Mouse (Mus musculus): Measurements from ENCODE around the gene Icam2. TPM values are rescaled to one million over a fixed set of nuclear protein-coding genes. Genes with fewer than 3 reads are reported as not detected.

The Icam2 gene
- polyA plus RNA-seq, 1 experiment from 2014 or later, result 23.7 TPM

GRCm38 (mm10) chr11:106389611-106390010 is 1.7 kb upstream of the Icam2 start:
- no peak overlapping the region for H3K4me2 ChIP-seq (ENCODE audit: low read depth, low read length)
- no peak overlapping the region for H3K4me3 ChIP-seq (ENCODE audit: low read depth, low read length)
- no peak overlapping the region for H3K27ac ChIP-seq (replicated peaks; ENCODE audit: low read depth, low read length)
- 33% methylated on average over 3 of the region's 3 CpGs for WGBS
- H3K36me3 ChIP-seq (replicated peaks; ENCODE audit: control insufficient read depth, insufficient read depth, low read depth, low read length), result no peaks in the 10 kb centered on the region
- H3K4me1 ChIP-seq (ENCODE audit: control insufficient read depth, insufficient read depth, low read length), result no peaks in the 10 kb centered on the region
- no peaks in the 10 kb centered on the region for H3K27me3 ChIP-seq (ENCODE audit: control insufficient read depth, insufficient read depth, low read length)
- DNase-seq (ENCODE audit: low spot score) (peak; percentile 25), ATAC-seq (replicated peaks; ENCODE audit: insufficient number of reproducible peaks, low FRiP score, low TSS enrichment, low read depth) (no peak)
- no peaks in the 10 kb centered on the region for H3K9me3 ChIP-seq (replicated peaks; ENCODE audit: control insufficient read depth, low read length)
- H3K9ac ChIP-seq (replicated peaks; ENCODE audit: low read length), result no peak overlapping the region

- H3K4me3 ChIP-seq (ENCODE audit: low read depth, low read length), result no peak overlapping the region
- H3K9ac ChIP-seq (replicated peaks; ENCODE audit: low read length), result no peak overlapping the region
- no peaks in the 10 kb centered on the region for H3K9me3 ChIP-seq (replicated peaks; ENCODE audit: control insufficient read depth, low read length)
- 81% methylated on average over 6 of the region's 6 CpGs for WGBS
- no peaks in the 10 kb centered on the region for H3K36me3 ChIP-seq (replicated peaks; ENCODE audit: control insufficient read depth, insufficient read depth, low read depth, low read length)
- ATAC-seq (replicated peaks; ENCODE audit: insufficient number of reproducible peaks, low FRiP score, low TSS enrichment, low read depth) (no peak), DNase-seq (ENCODE audit: low spot score) (no peak)
- H3K4me1 ChIP-seq (ENCODE audit: control insufficient read depth, insufficient read depth, low read length), result no peaks in the 10 kb centered on the region
- no peaks in the 10 kb centered on the region for H3K27me3 ChIP-seq (ENCODE audit: control insufficient read depth, insufficient read depth, low read length)
- no peak overlapping the region for H3K27ac ChIP-seq (replicated peaks; ENCODE audit: low read depth, low read length)
- H3K4me2 ChIP-seq (ENCODE audit: low read depth, low read length), result no peak overlapping the region
Measured at GRCm38 (mm10) chr11:106387020-106387419, 855 bp downstream of the Icam2 start.

- no peak overlapping the region for H3K27ac ChIP-seq (replicated peaks; ENCODE audit: low read depth, low read length)
- no peak overlapping the region for H3K4me3 ChIP-seq (ENCODE audit: low read depth, low read length)
- no peaks in the 10 kb centered on the region for H3K36me3 ChIP-seq (replicated peaks; ENCODE audit: control insufficient read depth, insufficient read depth, low read depth, low read length)
- 89% methylated on average over 3 of the region's 3 CpGs for WGBS
- H3K9me3 ChIP-seq (replicated peaks; ENCODE audit: control insufficient read depth, low read length), result no peaks in the 10 kb centered on the region
- H3K9ac ChIP-seq (replicated peaks; ENCODE audit: low read length), result no peak overlapping the region
- H3K4me2 ChIP-seq (ENCODE audit: low read depth, low read length), result no peak overlapping the region
- DNase-seq (ENCODE audit: low spot score) (no peak), ATAC-seq (replicated peaks; ENCODE audit: insufficient number of reproducible peaks, low FRiP score, low TSS enrichment, low read depth) (no peak)
- H3K4me1 ChIP-seq (ENCODE audit: control insufficient read depth, insufficient read depth, low read length), result no peaks in the 10 kb centered on the region
- H3K27me3 ChIP-seq (ENCODE audit: control insufficient read depth, insufficient read depth, low read length), result no peaks in the 10 kb centered on the region
Measured at GRCm38 (mm10) chr11:106386409-106386808, 1.5 kb downstream of the Icam2 start.

- Histone ChIP-seq H3K4me3 (ENCODE audit: low read depth, low read length) (no peak overlapping the region), H3K9me3 (replicated peaks; ENCODE audit: control insufficient read depth, low read length) (no peaks in the 10 kb centered on the region), H3K27ac (replicated peaks; ENCODE audit: low read depth, low read length) (no peak overlapping the region), H3K9ac (replicated peaks; ENCODE audit: low read length) (no peak overlapping the region), H3K27me3 (ENCODE audit: control insufficient read depth, insufficient read depth, low read length) (no peaks in the 10 kb centered on the region), H3K4me1 (ENCODE audit: control insufficient read depth, insufficient read depth, low read length) (no peaks in the 10 kb centered on the region), H3K36me3 (replicated peaks; ENCODE audit: control insufficient read depth, insufficient read depth, low read depth, low read length) (no peaks in the 10 kb centered on the region), H3K4me2 (ENCODE audit: low read depth, low read length) (no peak overlapping the region)
- WGBS, result 78% methylated on average over 6 of the region's 6 CpGs
- ATAC-seq (replicated peaks; ENCODE audit: insufficient number of reproducible peaks, low FRiP score, low TSS enrichment, low read depth) (no peak), DNase-seq (ENCODE audit: low spot score) (no peak)
Measured at GRCm38 (mm10) chr11:106383051-106383790, 4.7 kb downstream of the Icam2 start.

- no peaks in the 10 kb centered on the region for H3K27me3 ChIP-seq (ENCODE audit: control insufficient read depth, insufficient read depth, low read length)
- no peaks in the 10 kb centered on the region for H3K9me3 ChIP-seq (replicated peaks; ENCODE audit: control insufficient read depth, low read length)
- no peak overlapping the region for H3K9ac ChIP-seq (replicated peaks; ENCODE audit: low read length)
- 49% methylated on average over 5 of the region's 5 CpGs for WGBS
- no peak for ATAC-seq (replicated peaks; ENCODE audit: insufficient number of reproducible peaks, low FRiP score, low TSS enrichment, low read depth)
- no peaks in the 10 kb centered on the region for H3K4me1 ChIP-seq (ENCODE audit: control insufficient read depth, insufficient read depth, low read length)
- H3K27ac ChIP-seq (replicated peaks; ENCODE audit: low read depth, low read length), result peak overlapping the region; percentile 3; the same call in 1 of the 2 replicates
- H3K4me3 ChIP-seq (ENCODE audit: low read depth, low read length), result no peak overlapping the region
- H3K36me3 ChIP-seq (replicated peaks; ENCODE audit: control insufficient read depth, insufficient read depth, low read depth, low read length), result no peaks in the 10 kb centered on the region
- H3K4me2 ChIP-seq (ENCODE audit: low read depth, low read length), result no peak overlapping the region
- no peak for DNase-seq (ENCODE audit: low spot score)
Measured at GRCm38 (mm10) chr11:106382424-106382823, 5.5 kb downstream of the Icam2 start.

GRCm38 (mm10) chr11:106381883-106382282 is 6.0 kb downstream of the Icam2 start:
- H3K27ac ChIP-seq (replicated peaks; ENCODE audit: low read depth, low read length), result no peak overlapping the region; the same call in 1 of the 2 replicates
- no peaks in the 10 kb centered on the region for H3K36me3 ChIP-seq (replicated peaks; ENCODE audit: control insufficient read depth, insufficient read depth, low read depth, low read length)
- DNase-seq (ENCODE audit: low spot score), result no peak
- ATAC-seq (replicated peaks; ENCODE audit: insufficient number of reproducible peaks, low FRiP score, low TSS enrichment, low read depth), result no peak
- H3K9ac ChIP-seq (replicated peaks; ENCODE audit: low read length), result no peak overlapping the region
- H3K27me3 ChIP-seq (ENCODE audit: control insufficient read depth, insufficient read depth, low read length), result no peaks in the 10 kb centered on the region
- H3K9me3 ChIP-seq (replicated peaks; ENCODE audit: control insufficient read depth, low read length), result no peaks in the 10 kb centered on the region
- H3K4me1 ChIP-seq (ENCODE audit: control insufficient read depth, insufficient read depth, low read length), result no peaks in the 10 kb centered on the region
- H3K4me2 ChIP-seq (ENCODE audit: low read depth, low read length), result no peak overlapping the region
- 79% methylated on average over 7 of the region's 7 CpGs for WGBS
- peak overlapping the region; percentile 10; the same call in 1 of the 2 replicates for H3K4me3 ChIP-seq (ENCODE audit: low read depth, low read length)

GRCm38 (mm10) chr11:106381011-106381410 is 6.9 kb downstream of the Icam2 start:
- H3K4me1 ChIP-seq (ENCODE audit: control insufficient read depth, insufficient read depth, low read length), result no peaks in the 10 kb centered on the region
- no peaks in the 10 kb centered on the region for H3K27me3 ChIP-seq (ENCODE audit: control insufficient read depth, insufficient read depth, low read length)
- no peaks in the 10 kb centered on the region for H3K9me3 ChIP-seq (replicated peaks; ENCODE audit: control insufficient read depth, low read length)
- H3K9ac ChIP-seq (replicated peaks; ENCODE audit: low read length), result no peak overlapping the region
- H3K27ac ChIP-seq (replicated peaks; ENCODE audit: low read depth, low read length), result no peak overlapping the region
- no peak overlapping the region for H3K4me3 ChIP-seq (ENCODE audit: low read depth, low read length)
- H3K4me2 ChIP-seq (ENCODE audit: low read depth, low read length), result no peak overlapping the region; the same call in 1 of the 2 replicates
- DNase-seq (ENCODE audit: low spot score) (no peak), ATAC-seq (replicated peaks; ENCODE audit: insufficient number of reproducible peaks, low FRiP score, low TSS enrichment, low read depth) (no peak)
- no peaks in the 10 kb centered on the region for H3K36me3 ChIP-seq (replicated peaks; ENCODE audit: control insufficient read depth, insufficient read depth, low read depth, low read length)
- WGBS, result 82% methylated on average over 11 of the region's 11 CpGs

- ATAC-seq (replicated peaks; ENCODE audit: insufficient number of reproducible peaks, low FRiP score, low TSS enrichment, low read depth) (no peak), DNase-seq (ENCODE audit: low spot score) (no peak)
- no peaks in the 10 kb centered on the region for H3K36me3 ChIP-seq (replicated peaks; ENCODE audit: control insufficient read depth, insufficient read depth, low read depth, low read length)
- no peak overlapping the region for H3K27ac ChIP-seq (replicated peaks; ENCODE audit: low read depth, low read length)
- 84% methylated on average over 5 of the region's 5 CpGs for WGBS
- no peaks in the 10 kb centered on the region for H3K27me3 ChIP-seq (ENCODE audit: control insufficient read depth, insufficient read depth, low read length)
- H3K4me3 ChIP-seq (ENCODE audit: low read depth, low read length), result no peak overlapping the region
- H3K4me1 ChIP-seq (ENCODE audit: control insufficient read depth, insufficient read depth, low read length), result peaks cover 2% of the 10 kb centered on the region; the same call in 1 of the 2 replicates
- no peaks in the 10 kb centered on the region for H3K9me3 ChIP-seq (replicated peaks; ENCODE audit: control insufficient read depth, low read length)
- 0 out of 2 replicates have a peak overlapping the region, but pooled peaks have one; percentile 2 for H3K9ac ChIP-seq (replicated peaks; ENCODE audit: low read length)
- H3K4me2 ChIP-seq (ENCODE audit: low read depth, low read length), result no peak overlapping the region
Measured at GRCm38 (mm10) chr11:106374979-106375378, 12.9 kb downstream of the Icam2 start.

All from embryonic facial prominence, embryonic 11.5 days (tissue).